Mouse (Mus musculus) embryo, embryonic 10.5 days (tissue): ENCODE results near the gene Aldoc.

Experiments used
- DNase-seq: peaks from one replicate; pipeline ENCODE4 v3.0.0-alpha.2; 2015; ENCODE audit warnings: low spot score

The Aldoc gene

GRCm38 (mm10) chr11:78360789-78361131 lies 38.0 kb downstream of the Aldoc start:
- DNase-seq: no peak

GRCm38 (mm10) chr11:78363309-78364007 lies 40.7 kb downstream of the Aldoc start:
- no peak for DNase-seq

- no peak for DNase-seq
Measured at GRCm38 (mm10) chr11:78364103-78364502, 41.3 kb downstream of the Aldoc start.

- no peak for DNase-seq
Measured at GRCm38 (mm10) chr11:78367456-78368225, 44.9 kb downstream of the Aldoc start.

- DNase-seq: no peak
Measured at GRCm38 (mm10) chr11:78370389-78370788, 47.6 kb downstream of the Aldoc start.

- no peak for DNase-seq
Measured at GRCm38 (mm10) chr11:78371711-78372110, 48.9 kb downstream of the Aldoc start.

- no peak for DNase-seq
Measured at GRCm38 (mm10) chr11:78372166-78372565, 49.4 kb downstream of the Aldoc start.

- DNase-seq: no peak
Measured at GRCm38 (mm10) chr11:78372610-78373009, 49.8 kb downstream of the Aldoc start.

- no peak for DNase-seq
Measured at GRCm38 (mm10) chr11:78374147-78374546, 51.4 kb downstream of the Aldoc start.
